Mouse (Mus musculus) forebrain, embryonic 12.5 days (tissue): ENCODE results near the gene Scd1. TPM values are rescaled to one million over a fixed set of nuclear protein-coding genes. Genes with fewer than 3 reads are reported as not detected.

Experiments used
- ATAC-seq: fragments of 200-750 bp; cut with Nextera tagmentation; 2 replicates; pipeline ENCODE4 v1.8.0; 2017; ENCODE audit warnings: moderate TSS enrichment; ENCODE audit not compliant: low FRiP score
- H3K27ac ChIP-seq: fragments of 300-500 bp; sonication (generic); 2 replicates; pipeline ENCODE4 v1.5.1; 2016; ENCODE audit warnings: mild to moderate bottlenecking
- H3K27me3 ChIP-seq: fragments of 300-500 bp; sonication (generic); 2 replicates; pipeline ENCODE4 v1.6.1; 2016; ENCODE audit warnings: mild to moderate bottlenecking
- H3K36me3 ChIP-seq: fragments of 300-500 bp; sonication (generic); replicated peaks from 2 replicates; pipeline ENCODE4 v1.6.1; 2016; ENCODE audit warnings: mild to moderate bottlenecking
- H3K4me1 ChIP-seq: fragments of 300-500 bp; sonication (generic); 2 replicates; pipeline ENCODE4 v1.6.1; 2016
- H3K4me2 ChIP-seq: fragments of 300-500 bp; sonication (generic); 2 replicates; pipeline ENCODE4 v1.6.1; 2016; ENCODE audit warnings: mild to moderate bottlenecking, moderate library complexity
- H3K4me3 ChIP-seq: fragments of 300-500 bp; sonication (generic); replicated peaks from 2 replicates; pipeline ENCODE4 v1.5.1; 2016; ENCODE audit warnings: mild to moderate bottlenecking
- H3K9ac ChIP-seq: fragments of 300-500 bp; sonication (generic); 2 replicates; pipeline ENCODE4 v1.6.1; 2016; ENCODE audit warnings: mild to moderate bottlenecking
- H3K9me3 ChIP-seq: fragments of 300-500 bp; sonication (generic); 2 replicates; pipeline ENCODE4 v1.6.1; 2016
- WGBS: fragments of 180-500 bp; shearing (Covaris S2); methylation state at CpG from one replicate; pipeline ENCODE4 v1.1.7; 2016; 5-methylcytosine and 5-hydroxymethylcytosine counted together
- polyA plus RNA-seq: library from polyadenylated mRNA; unstranded; fragments of >200 nt; fragmentation: Nextera tagmentation; extraction: Ambion mirVana; gene quantifications from 2 replicates; pipeline ENCODE4 v1.2.1, GENCODE M21; 2016

Gene Scd1
- polyA plus RNA-seq, 1 experiment from 2014 or later = 10.8 TPM

GRCm38 (mm10) chr19:44418544-44418943 is 10.9 kb upstream of the Scd1 start:
- no peak overlapping the region for H3K27ac ChIP-seq
- no peaks in the 10 kb centered on the region for H3K9me3 ChIP-seq
- no peak overlapping the region for H3K4me3 ChIP-seq
- WGBS = 75% methylated on average over 9 of the region's 9 CpGs
- peaks cover 12% of the 10 kb centered on the region for H3K27me3 ChIP-seq
- H3K4me1 ChIP-seq = no peaks in the 10 kb centered on the region
- H3K9ac ChIP-seq = no peak overlapping the region
- ATAC-seq = no peak
- H3K4me2 ChIP-seq = no peak overlapping the region
- no peaks in the 10 kb centered on the region for H3K36me3 ChIP-seq

DNA sequence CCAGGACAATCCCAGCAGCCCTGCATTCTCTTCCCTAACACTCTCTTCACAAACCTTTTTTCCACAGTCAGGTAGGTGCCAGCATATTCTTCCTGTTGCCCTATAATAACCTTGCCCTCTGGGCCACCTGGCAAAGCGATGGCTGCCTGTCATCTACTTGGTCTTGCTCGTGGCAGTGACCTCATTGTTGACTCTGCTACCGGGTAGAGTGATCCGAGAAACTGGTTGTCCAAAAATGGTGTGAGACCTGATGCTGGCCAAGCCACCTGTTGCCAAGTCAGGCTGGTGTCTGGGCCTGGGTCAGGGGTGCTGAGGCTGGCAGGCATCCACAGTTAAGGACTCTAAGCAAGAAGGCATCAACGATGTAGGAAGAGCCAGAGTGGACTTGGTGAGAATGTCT is 10.4 kb upstream of the Scd1 start:
- Histone ChIP-seq H3K4me2 (no peak overlapping the region), H3K27me3 (peaks cover 12% of the 10 kb centered on the region), H3K4me1 (no peaks in the 10 kb centered on the region), H3K4me3 (no peak overlapping the region), H3K27ac (no peak overlapping the region), H3K9ac (no peak overlapping the region), H3K36me3 (no peaks in the 10 kb centered on the region), H3K9me3 (no peaks in the 10 kb centered on the region)
- no peak for ATAC-seq
- 88% methylated on average over 5 of the region's 5 CpGs for WGBS

- no peak for ATAC-seq
- Histone ChIP-seq H3K4me1 (no peaks in the 10 kb centered on the region), H3K4me2 (no peak overlapping the region), H3K36me3 (no peaks in the 10 kb centered on the region), H3K9ac (no peak overlapping the region), H3K4me3 (no peak overlapping the region), H3K9me3 (no peaks in the 10 kb centered on the region), H3K27me3 (peaks cover 12% of the 10 kb centered on the region), H3K27ac (no peak overlapping the region)
- WGBS = 60% methylated on average over 4 of the region's 4 CpGs
Measured at GRCm38 (mm10) chr19:44417448-44417847, 9.8 kb upstream of the Scd1 start.

GRCm38 (mm10) chr19:44416240-44416639 is 8.6 kb upstream of the Scd1 start:
- no peak overlapping the region for H3K4me2 ChIP-seq
- no peak overlapping the region for H3K9ac ChIP-seq
- no peaks in the 10 kb centered on the region for H3K4me1 ChIP-seq
- H3K9me3 ChIP-seq = no peaks in the 10 kb centered on the region
- H3K4me3 ChIP-seq = no peak overlapping the region
- ATAC-seq = no peak
- 86% methylated on average over 5 of the region's 5 CpGs for WGBS
- no peaks in the 10 kb centered on the region for H3K36me3 ChIP-seq
- no peak overlapping the region for H3K27ac ChIP-seq
- peaks cover 12% of the 10 kb centered on the region for H3K27me3 ChIP-seq

DNA sequence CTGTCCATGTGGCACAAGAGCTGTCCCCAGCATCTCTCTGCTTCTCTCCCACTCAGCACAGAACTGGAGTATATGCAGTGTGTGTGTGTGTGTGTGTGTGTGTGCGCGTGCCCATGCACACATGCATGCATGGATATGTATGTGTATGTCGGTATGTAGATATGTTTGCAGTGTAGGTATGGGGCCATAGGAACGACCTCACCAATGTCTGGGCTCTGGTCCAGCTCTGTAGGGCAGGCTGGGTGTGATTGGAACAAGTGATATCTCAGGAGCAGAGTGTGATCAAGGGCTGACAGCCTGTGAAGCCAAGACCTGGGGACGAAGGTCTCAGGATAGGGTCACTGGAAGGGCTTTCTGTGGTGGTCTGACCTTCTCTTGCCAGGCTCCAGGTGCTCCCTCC is 7.8 kb upstream of the Scd1 start:
- no peaks in the 10 kb centered on the region for H3K36me3 ChIP-seq
- no peak overlapping the region for H3K4me3 ChIP-seq
- no peak overlapping the region for H3K27ac ChIP-seq
- no peak overlapping the region for H3K9ac ChIP-seq
- no peaks in the 10 kb centered on the region for H3K9me3 ChIP-seq
- ATAC-seq = no peak
- H3K4me1 ChIP-seq = no peaks in the 10 kb centered on the region
- 86% methylated on average over 5 of the region's 5 CpGs for WGBS
- H3K4me2 ChIP-seq = no peak overlapping the region
- H3K27me3 ChIP-seq = peaks cover 12% of the 10 kb centered on the region

GRCm38 (mm10) chr19:44410269-44410992 is 2.8 kb upstream of the Scd1 start:
- H3K4me1 ChIP-seq = peaks cover 26% of the 10 kb centered on the region

GRCm38 (mm10) chr19:44408595-44408994 is 916 bp upstream of the Scd1 start:
- Histone ChIP-seq H3K4me2 (peak overlapping the region; percentile 75), H3K4me1 (peaks cover 27% of the 10 kb centered on the region), H3K9ac (no peak overlapping the region), H3K27ac (no peak overlapping the region), H3K9me3 (no peaks in the 10 kb centered on the region), H3K36me3 (peaks cover 10% of the 10 kb centered on the region), H3K27me3 (no peaks in the 10 kb centered on the region), H3K4me3 (peak overlapping the region; percentile 54)
- 0 out of 2 replicates have a peak, but pooled peaks have one; percentile 15 for ATAC-seq
- WGBS = 67% methylated on average over 4 of the region's 4 CpGs

More at GRCm38 (mm10) chr19:44410269-44410992, 2.8 kb upstream of the Scd1 start:
- Histone ChIP-seq H3K27ac (no peak overlapping the region), H3K9me3 (no peaks in the 10 kb centered on the region), H3K27me3 (peaks cover 3% of the 10 kb centered on the region; the same call in 1 of the 2 replicates), H3K4me2 (no peak overlapping the region), H3K36me3 (no peaks in the 10 kb centered on the region), H3K9ac (no peak overlapping the region), H3K4me3 (no peak overlapping the region)
- WGBS = 84% methylated on average over 20 of the region's 20 CpGs
- no peak for ATAC-seq

GRCm38 (mm10) chr19:44408223-44408545 is 505 bp upstream of the Scd1 start:
- WGBS = 0% methylated on average over 14 of the region's 14 CpGs
- H3K27ac ChIP-seq = peak overlapping the region; percentile 75
- H3K9ac ChIP-seq = peak overlapping the region; percentile 65
- H3K36me3 ChIP-seq = peaks cover 12% of the 10 kb centered on the region
- no peaks in the 10 kb centered on the region for H3K27me3 ChIP-seq
- H3K4me1 ChIP-seq = peaks cover 27% of the 10 kb centered on the region
- peak overlapping the region; percentile 54 for H3K4me3 ChIP-seq
- peak overlapping the region; percentile 75 for H3K4me2 ChIP-seq
- peak; percentile 78 for ATAC-seq
- no peaks in the 10 kb centered on the region for H3K9me3 ChIP-seq

DNA sequence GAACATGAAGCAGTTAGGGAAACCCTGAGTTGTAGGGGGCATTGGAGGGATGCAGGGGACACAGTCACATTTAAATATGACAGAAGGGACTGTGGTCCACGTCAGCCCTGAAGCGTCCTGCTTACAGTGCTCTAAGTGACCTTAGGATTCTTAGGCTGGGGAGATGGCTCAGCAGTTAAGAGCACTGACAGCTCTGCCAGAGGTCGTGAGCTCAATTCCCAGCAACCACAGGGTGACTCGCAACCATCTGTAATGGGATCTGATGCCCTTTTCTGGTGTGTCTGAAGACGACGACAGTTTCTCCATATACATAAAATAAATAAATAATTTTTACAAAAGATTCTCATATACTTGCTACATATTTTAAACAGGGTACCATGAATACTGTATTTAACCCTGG is 4.1 kb downstream of the Scd1 start:
- Histone ChIP-seq H3K36me3 (peaks cover 55% of the 10 kb centered on the region), H3K4me1 (peaks cover 26% of the 10 kb centered on the region)
- no peak for ATAC-seq

DNA sequence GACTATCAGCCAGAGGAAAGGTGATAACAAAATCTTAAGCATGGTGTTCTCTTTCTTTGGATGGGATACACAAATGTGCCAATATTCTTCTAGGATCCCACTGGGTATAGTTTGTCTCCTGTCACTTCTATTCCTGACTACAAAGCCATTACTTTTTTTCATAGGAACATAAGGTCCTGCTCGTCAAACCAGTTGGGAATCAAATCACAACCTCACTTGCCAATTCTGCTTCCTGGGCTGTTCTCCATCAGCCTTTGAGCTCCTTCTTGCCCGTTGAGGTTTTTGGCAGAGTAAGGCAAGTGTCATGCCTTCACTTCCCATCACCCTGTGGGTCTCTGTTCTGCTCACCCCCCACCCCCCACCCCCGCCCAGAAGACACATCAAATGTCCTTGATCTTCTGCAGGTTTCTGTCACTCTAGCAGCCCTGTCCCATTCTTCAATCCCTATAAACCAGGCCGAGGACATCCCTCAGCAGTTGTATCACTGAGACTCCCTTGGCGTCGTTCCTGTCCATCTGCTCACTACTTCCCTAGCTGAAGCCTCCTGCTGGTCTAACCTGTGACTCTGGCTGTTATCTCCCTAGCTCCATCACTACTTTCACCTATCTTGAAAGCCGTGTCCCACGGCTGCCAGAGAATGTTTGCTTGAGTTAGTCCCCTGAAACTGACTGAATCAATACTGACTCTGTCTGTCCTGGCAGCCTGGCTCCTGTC is 7.0 kb downstream of the Scd1 start:
- WGBS = 92% methylated on average over 8 of the region's 8 CpGs
- Histone ChIP-seq H3K9me3 (no peaks in the 10 kb centered on the region), H3K27me3 (no peaks in the 10 kb centered on the region), H3K4me2 (no peak overlapping the region), H3K4me3 (no peak overlapping the region), H3K9ac (no peak overlapping the region), H3K4me1 (peaks cover 3% of the 10 kb centered on the region), H3K36me3 (peaks cover 73% of the 10 kb centered on the region), H3K27ac (no peak overlapping the region)
- no peak for ATAC-seq

More for the DNA sequence above, 4.1 kb downstream of the Scd1 start:
- Histone ChIP-seq H3K27ac (no peak overlapping the region), H3K4me3 (no peak overlapping the region), H3K9me3 (no peaks in the 10 kb centered on the region), H3K27me3 (no peaks in the 10 kb centered on the region), H3K9ac (no peak overlapping the region), H3K4me2 (no peak overlapping the region)
- 89% methylated on average over 6 of the region's 6 CpGs for WGBS

GRCm38 (mm10) chr19:44400076-44400475 is 7.6 kb downstream of the Scd1 start:
- 95% methylated on average over 18 of the region's 18 CpGs for WGBS
- no peak for ATAC-seq
- H3K27ac ChIP-seq = no peak overlapping the region

DNA sequence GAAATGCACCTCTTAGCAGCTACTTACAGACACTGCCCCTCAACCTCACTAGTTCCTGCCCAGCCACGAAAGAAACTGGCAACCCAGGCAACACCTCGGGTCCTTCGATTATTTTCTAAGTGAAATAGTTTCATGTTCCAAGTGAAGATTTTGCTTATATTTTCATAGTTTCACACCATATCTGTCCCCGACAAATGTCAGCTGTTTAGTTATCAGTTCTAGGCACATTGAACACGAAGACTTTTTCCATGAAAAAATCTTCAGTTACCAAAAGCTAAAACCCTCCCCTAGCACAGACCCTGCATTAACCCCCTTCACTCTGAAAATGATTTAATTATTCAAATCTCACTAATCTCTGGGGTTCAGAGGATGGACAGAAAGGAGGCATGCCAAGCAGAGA is 10.9 kb downstream of the Scd1 start:
- H3K27ac ChIP-seq = no peak overlapping the region
- H3K27me3 ChIP-seq = no peaks in the 10 kb centered on the region
- no peak for ATAC-seq
- no peak overlapping the region for H3K4me2 ChIP-seq
- no peaks in the 10 kb centered on the region for H3K4me1 ChIP-seq
- H3K36me3 ChIP-seq = peaks cover 48% of the 10 kb centered on the region
- no peak overlapping the region for H3K9ac ChIP-seq
- 94% methylated on average over 5 of the region's 5 CpGs for WGBS
- H3K4me3 ChIP-seq = no peak overlapping the region
- no peaks in the 10 kb centered on the region for H3K9me3 ChIP-seq

More at GRCm38 (mm10) chr19:44400076-44400475, 7.6 kb downstream of the Scd1 start:
- peaks cover 72% of the 10 kb centered on the region for H3K36me3 ChIP-seq
- no peak overlapping the region for H3K4me2 ChIP-seq
- no peaks in the 10 kb centered on the region for H3K4me1 ChIP-seq
- H3K9me3 ChIP-seq = no peaks in the 10 kb centered on the region
- H3K27me3 ChIP-seq = no peaks in the 10 kb centered on the region
- no peak overlapping the region for H3K9ac ChIP-seq
- H3K4me3 ChIP-seq = no peak overlapping the region

GRCm38 (mm10) chr19:44394972-44395371 is 12.7 kb downstream of the Scd1 start:
- no peak for ATAC-seq
- peaks cover 32% of the 10 kb centered on the region for H3K36me3 ChIP-seq
- no peaks in the 10 kb centered on the region for H3K27me3 ChIP-seq
- no peaks in the 10 kb centered on the region for H3K4me1 ChIP-seq
- no peak overlapping the region for H3K4me3 ChIP-seq
- no peak overlapping the region for H3K9ac ChIP-seq
- no peaks in the 10 kb centered on the region for H3K9me3 ChIP-seq
- H3K27ac ChIP-seq = no peak overlapping the region
- H3K4me2 ChIP-seq = no peak overlapping the region
- 86% methylated on average over 7 of the region's 7 CpGs for WGBS
